Mouse (Mus musculus): ENCODE measurements around the gene Zfp771. TPM values are rescaled to one million over a fixed set of nuclear protein-coding genes. Genes with fewer than 3 reads are reported as not detected.
"Not testable (repeated sequence)": the region's sequence is repeated elsewhere in the genome, so short reads cannot be mapped to it uniquely, and the experiment has no call there.

Zfp771 gene
- total and polyA plus RNA-seq, 2 experiments from 2014 or later = 89.0 to 101 TPM

GRCm38 (mm10) chr7:127233368-127233749 is 10.7 kb upstream of the Zfp771 start:
- H3K4me2 ChIP-seq (ENCODE audit: low read depth, low read length) = peak overlapping the region; percentile 65
- peak; percentile 40 for DNase-seq (ENCODE audit: low spot score)
- ATAC-seq = peak; percentile 22; the same call in 1 of the 2 replicates
- 0% methylated on average over 27 of the region's 27 CpGs for WGBS
- H3K36me3 ChIP-seq (ENCODE audit: insufficient read depth, low read length) = peaks cover 29% of the 10 kb centered on the region
- TF ChIP-seq CTCF (IDR thresholded peaks at IDR 0.05; ENCODE audit: low read depth) = no peak
- H3K4me3 ChIP-seq (ENCODE audit: low read length) = peak overlapping the region; percentile 65
- H3K4me1 ChIP-seq (ENCODE audit: insufficient read depth, low read length) = peaks cover 11% of the 10 kb centered on the region; the same call in 1 of the 2 replicates
- H3K9me3 ChIP-seq (ENCODE audit: low read length) = no peaks in the 10 kb centered on the region
- peak overlapping the region; percentile 98 for H3K27ac ChIP-seq
- no peaks in the 10 kb centered on the region for H3K27me3 ChIP-seq (ENCODE audit: insufficient read depth, low read length)
- H3K9ac ChIP-seq (replicated peaks; ENCODE audit: low read length) = peak overlapping the region; percentile 96

- Histone ChIP-seq H3K9me3 (ENCODE audit: low read length) (no peaks in the 10 kb centered on the region), H3K27ac (peak overlapping the region; percentile 98), H3K36me3 (ENCODE audit: insufficient read depth, low read length) (peaks cover 29% of the 10 kb centered on the region), H3K4me3 (ENCODE audit: low read length) (peak overlapping the region; percentile 65), H3K27me3 (ENCODE audit: insufficient read depth, low read length) (no peaks in the 10 kb centered on the region), H3K4me1 (ENCODE audit: insufficient read depth, low read length) (peaks cover 11% of the 10 kb centered on the region; the same call in 1 of the 2 replicates), H3K4me2 (ENCODE audit: low read depth, low read length) (peak overlapping the region; percentile 65), H3K9ac (replicated peaks; ENCODE audit: low read length) (peak overlapping the region; percentile 96)
- no peak for TF ChIP-seq CTCF (IDR thresholded peaks at IDR 0.05; ENCODE audit: low read depth)
- DNase-seq (ENCODE audit: low spot score) (no peak), ATAC-seq (no peak)
- WGBS = 3% methylated on average over 9 of the region's 9 CpGs
Measured at GRCm38 (mm10) chr7:127233765-127234164, 10.3 kb upstream of the Zfp771 start.

- TF ChIP-seq CTCF (IDR thresholded peaks at IDR 0.05; ENCODE audit: low read depth) = no peak
- Histone ChIP-seq H3K4me2 (ENCODE audit: low read depth, low read length) (0 out of 2 replicates have a peak overlapping the region, but pooled peaks have one; percentile 65), H3K27me3 (ENCODE audit: insufficient read depth, low read length) (no peaks in the 10 kb centered on the region), H3K9ac (replicated peaks; ENCODE audit: low read length) (no peak overlapping the region), H3K36me3 (ENCODE audit: insufficient read depth, low read length) (peaks cover 29% of the 10 kb centered on the region), H3K27ac (no peak overlapping the region), H3K9me3 (ENCODE audit: low read length) (no peaks in the 10 kb centered on the region), H3K4me1 (ENCODE audit: insufficient read depth, low read length) (peaks cover 11% of the 10 kb centered on the region; the same call in 1 of the 2 replicates), H3K4me3 (ENCODE audit: low read length) (no peak overlapping the region)
- WGBS = 88% methylated on average over 2 of the region's 2 CpGs
- DNase-seq (ENCODE audit: low spot score) (no peak), ATAC-seq (no peak)
Measured at GRCm38 (mm10) chr7:127234777-127235176, 9.3 kb upstream of the Zfp771 start.

- Histone ChIP-seq H3K4me2 (ENCODE audit: low read depth, low read length) (peak overlapping the region; percentile 81), H3K4me1 (ENCODE audit: insufficient read depth, low read length) (peaks cover 14% of the 10 kb centered on the region), H3K4me3 (ENCODE audit: low read length) (peak overlapping the region; percentile 76; the same call in 1 of the 2 replicates), H3K27me3 (ENCODE audit: insufficient read depth, low read length) (no peaks in the 10 kb centered on the region), H3K9ac (replicated peaks; ENCODE audit: low read length) (peak overlapping the region; percentile 84), H3K36me3 (ENCODE audit: insufficient read depth, low read length) (peaks cover 3% of the 10 kb centered on the region; the same call in 1 of the 2 replicates), H3K27ac (peak overlapping the region; percentile 94), H3K9me3 (ENCODE audit: low read length) (no peaks in the 10 kb centered on the region)
- 26% methylated on average over 2 of the region's 2 CpGs for WGBS
- no peak for DNase-seq (ENCODE audit: low spot score)
- TF ChIP-seq CTCF (IDR thresholded peaks at IDR 0.05; ENCODE audit: low read depth) = no peak
- no peak for ATAC-seq
Measured at GRCm38 (mm10) chr7:127243361-127243867, 660 bp upstream of the Zfp771 start.

DNA sequence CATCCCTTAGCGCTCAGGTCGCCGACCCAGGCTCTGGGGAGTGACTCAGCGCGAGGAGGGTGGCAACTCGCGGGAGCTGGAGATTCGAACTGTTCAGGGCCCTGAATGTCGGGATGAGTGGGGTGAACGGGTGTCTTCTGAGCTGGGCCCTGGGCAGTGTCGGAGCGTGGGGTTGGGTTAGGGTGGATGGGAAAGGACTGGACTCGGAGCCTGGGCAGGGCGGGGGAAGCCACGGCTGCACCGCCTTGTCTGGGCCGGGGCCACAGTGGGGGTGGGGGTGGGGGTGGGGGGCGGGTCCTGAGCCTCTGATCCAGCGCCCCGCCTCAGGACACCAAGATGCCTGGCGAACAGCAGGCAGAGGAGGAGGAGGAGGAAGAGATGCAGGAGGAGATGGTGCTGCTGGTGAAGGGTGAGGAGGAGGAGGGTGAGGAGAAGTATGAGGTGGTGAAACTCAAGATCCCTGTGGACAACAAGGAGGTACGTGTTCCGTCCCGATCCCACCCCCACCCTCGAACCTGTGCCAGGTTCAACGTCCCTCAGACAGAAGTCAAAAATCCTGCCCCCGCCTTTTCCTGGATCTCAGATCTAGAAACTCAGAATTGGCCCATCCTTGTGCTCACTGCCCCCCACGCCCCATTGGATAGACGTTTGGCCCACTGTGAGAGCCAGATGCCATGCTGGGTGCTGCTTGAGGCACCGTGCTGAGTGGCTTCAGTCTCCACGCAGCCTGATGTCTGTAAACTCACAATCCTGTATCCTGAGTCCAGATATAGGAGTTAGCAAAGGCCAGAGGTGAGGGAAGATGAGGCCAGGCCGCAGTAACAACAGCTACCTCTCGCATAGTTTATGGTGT is 810 bp downstream of the Zfp771 start:
- Histone ChIP-seq H3K9me3 (ENCODE audit: low read length) (no peaks in the 10 kb centered on the region), H3K4me3 (ENCODE audit: low read length) (peak overlapping the region; percentile 76), H3K4me2 (ENCODE audit: low read depth, low read length) (peak overlapping the region; percentile 81), H3K4me1 (ENCODE audit: insufficient read depth, low read length) (peaks cover 14% of the 10 kb centered on the region), H3K27ac (peak overlapping the region; percentile 94), H3K27me3 (ENCODE audit: insufficient read depth, low read length) (no peaks in the 10 kb centered on the region), H3K36me3 (ENCODE audit: insufficient read depth, low read length) (peaks cover 5% of the 10 kb centered on the region; the same call in 1 of the 2 replicates), H3K9ac (replicated peaks; ENCODE audit: low read length) (peak overlapping the region; percentile 84)
- WGBS = 10% methylated on average over 31 of the region's 33 CpGs
- ATAC-seq = peak; percentile 77
- DNase-seq (ENCODE audit: low spot score) = peak; percentile 25
- TF ChIP-seq CTCF (IDR thresholded peaks at IDR 0.05; ENCODE audit: low read depth) = no peak

DNA sequence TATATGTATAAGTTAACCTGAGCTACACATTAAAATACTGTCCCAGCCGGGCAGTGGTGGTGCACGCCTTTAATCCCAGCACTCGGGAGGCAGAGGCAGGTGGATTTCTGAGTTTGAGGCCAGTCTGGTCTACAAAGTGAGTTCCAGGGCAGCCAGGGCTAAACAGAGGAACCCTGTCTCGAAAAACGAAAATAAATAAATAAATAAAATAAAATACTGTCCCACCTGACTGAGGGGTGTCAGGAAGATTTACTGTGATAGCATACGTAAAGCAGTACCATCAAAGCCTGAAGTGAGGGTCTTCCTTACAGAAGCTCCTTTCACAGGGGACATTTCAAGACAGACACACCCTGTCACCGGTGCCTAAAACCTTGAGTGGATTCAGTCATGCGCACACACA is 6.4 kb downstream of the Zfp771 start:
- H3K27me3 ChIP-seq (ENCODE audit: insufficient read depth, low read length); H3K4me2 ChIP-seq (ENCODE audit: low read depth, low read length); H3K9me3 ChIP-seq (ENCODE audit: low read length); H3K36me3 ChIP-seq (ENCODE audit: insufficient read depth, low read length); DNase-seq (ENCODE audit: low spot score); H3K27ac ChIP-seq; H3K4me3 ChIP-seq (ENCODE audit: low read length); H3K9ac ChIP-seq (replicated peaks; ENCODE audit: low read length); ATAC-seq; H3K4me1 ChIP-seq (ENCODE audit: insufficient read depth, low read length): not testable (repeated sequence)
- 93% methylated on average over 8 of the region's 8 CpGs for WGBS

Data from hindbrain, postnatal 0 days (tissue).